Mouse (Mus musculus) adipocyte (in vitro differentiated cells): ENCODE data around the gene Rarres2.
A peak's percentile ranks its signal among the peaks of the same experiment; 100 is the strongest.
"Not testable (repeated sequence)": the region's sequence is repeated elsewhere in the genome, so short reads cannot be mapped to it uniquely, and the experiment has no call there.

Source experiments
- DNase-seq: peaks from one replicate; pipeline ENCODE4 v3.0.0-alpha.2; 2016; ENCODE audit warnings: low spot score

The Rarres2 gene

DNA sequence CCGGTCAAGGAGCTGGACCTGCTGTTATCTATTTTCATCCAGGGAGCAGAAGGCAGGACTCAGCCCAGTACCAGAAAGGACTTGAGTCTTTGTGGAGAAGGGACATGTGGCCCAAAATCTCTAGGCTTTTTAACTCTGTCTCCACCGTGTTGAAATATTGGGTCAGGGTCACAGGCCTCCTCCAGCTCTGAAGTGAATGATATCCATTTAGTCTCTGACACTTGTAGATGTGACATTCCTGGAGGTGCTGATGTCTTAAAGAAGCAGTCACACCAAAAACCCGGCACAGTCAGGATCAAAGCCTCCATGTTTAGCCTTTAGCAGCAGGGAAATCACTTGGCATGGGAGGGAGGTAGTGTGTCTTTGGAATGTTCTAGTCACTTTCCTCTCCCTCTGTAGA is 31.9 kb downstream of the Rarres2 start:
- no peak for DNase-seq

DNA sequence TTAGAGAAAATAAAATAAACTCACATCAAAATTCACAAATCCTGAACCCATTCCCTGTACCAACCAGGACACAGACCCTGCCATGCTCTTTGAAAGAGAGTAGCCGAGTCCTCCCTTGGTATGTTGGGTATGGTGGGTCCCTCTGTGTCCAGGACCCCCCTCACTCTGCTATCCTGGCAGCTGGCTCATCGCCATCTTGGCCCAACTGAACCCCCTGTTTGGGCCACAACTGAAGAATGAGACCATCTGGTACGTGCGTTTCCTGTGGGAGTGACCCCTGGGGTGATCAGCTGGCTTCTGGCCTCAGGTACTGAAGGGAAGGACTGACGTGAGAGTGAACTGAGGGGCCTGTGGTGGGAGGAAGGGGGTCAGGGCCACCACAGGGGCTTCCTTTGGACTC is 32.7 kb downstream of the Rarres2 start:
- no peak for DNase-seq

DNA sequence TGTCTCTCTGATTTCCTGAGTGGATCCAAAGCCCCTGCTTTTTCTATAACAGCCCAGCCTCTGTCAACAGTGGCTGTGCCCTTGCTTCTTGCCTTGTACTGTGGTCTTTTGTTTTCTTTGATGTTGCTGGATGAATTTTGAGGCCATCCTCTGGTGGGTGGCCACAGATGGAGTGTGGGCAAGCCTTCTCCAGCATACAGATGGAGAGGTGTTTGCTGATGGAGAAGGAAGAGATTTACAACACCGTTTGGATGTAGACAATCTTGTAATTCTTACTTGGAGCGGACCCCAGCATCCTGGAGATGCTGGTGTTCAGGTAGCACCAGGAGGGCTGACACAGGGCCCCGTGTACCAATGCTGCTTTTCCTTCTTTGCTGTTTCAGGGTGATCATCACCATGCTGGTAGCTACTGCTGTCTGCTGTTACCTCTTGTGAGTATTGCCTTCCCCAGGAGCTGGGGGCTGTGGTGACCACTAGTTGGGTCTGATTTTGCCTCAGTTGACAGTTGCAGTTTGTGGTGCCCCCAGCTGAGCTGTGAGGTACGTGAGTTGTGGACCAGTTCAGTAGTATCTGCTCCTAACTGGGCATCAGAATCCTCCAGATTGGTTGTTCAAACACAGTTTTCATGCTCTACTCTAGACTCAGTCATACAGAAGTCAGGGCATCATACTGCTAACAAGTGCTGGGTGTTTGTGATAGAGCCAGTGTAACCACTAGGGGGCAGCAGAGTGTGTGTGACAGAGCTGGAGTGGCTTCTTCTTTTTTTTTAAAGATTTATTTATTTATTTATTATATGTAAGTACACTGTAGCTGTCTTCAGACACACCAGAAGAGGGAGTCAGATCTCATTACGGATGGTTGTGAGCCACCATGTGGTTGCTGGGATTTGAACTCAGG is 33.5 kb downstream of the Rarres2 start:
- DNase-seq, result peak; percentile 97

DNA sequence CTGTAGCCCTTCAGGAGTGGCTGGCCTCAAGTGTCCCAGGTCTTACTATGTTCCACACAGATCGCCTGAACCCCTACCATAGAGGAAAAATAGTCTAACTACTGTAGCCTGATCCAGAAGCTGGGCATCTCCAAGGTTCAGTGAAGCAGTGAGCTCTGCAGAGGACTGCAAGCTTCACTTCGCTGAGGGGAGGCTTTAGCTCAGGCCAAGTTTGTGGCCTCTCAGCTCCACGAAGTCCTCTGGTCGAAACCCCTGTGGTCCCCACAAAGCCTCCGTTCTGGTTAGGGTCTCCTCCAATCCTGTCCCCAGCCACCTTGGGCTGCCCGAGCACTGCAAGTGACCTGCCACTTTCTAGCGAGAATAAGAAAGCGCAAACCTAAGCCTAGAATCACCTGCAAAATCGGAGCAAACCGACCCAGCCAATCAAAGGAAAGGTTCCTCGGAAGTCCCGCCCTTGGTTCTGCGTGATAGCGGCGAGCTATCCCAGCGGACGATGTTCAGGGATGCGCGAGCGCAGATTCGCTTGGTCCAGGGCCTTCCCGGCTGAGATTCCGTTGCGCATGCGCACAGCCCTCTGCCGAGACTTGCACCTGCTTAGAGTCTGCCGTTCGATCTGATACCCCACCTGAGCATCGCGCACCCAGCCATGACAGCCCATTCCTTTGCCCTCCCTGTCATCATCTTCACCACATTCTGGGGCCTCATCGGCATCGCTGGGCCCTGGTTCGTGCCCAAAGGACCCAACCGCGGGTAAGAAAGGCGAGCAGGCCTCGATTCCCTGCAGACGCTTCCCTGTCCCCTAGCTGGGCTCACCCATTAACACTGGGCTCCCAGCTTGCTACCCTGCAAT is 35.3 kb downstream of the Rarres2 start, which contains the start of gene Atp6v0e2:
Gene Atp6v0e2, plus strand, starts transcription at position 511 of the 850 bp plus-strand sequence.
- peak; percentile 64 for DNase-seq

DNA sequence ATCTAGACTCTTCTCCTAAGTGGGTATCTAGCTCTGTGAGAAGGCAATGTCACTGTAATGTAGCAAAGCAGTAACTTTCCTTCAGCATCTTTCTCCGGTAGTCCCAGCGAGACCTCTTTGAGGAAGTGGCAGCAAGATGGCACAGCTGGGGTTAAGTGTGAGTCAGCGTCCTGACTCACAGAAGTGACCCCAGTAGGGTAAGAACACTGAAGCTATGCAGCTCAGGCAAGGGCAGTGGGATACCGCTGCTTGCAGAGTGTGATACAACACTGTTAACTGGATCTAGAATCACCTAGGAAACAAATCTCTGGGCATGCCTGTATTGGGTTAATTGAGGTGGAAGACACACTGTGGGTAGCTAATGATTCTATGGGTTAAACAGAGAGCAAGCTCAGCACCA is 36.5 kb downstream of the Rarres2 start:
- no peak for DNase-seq

DNA sequence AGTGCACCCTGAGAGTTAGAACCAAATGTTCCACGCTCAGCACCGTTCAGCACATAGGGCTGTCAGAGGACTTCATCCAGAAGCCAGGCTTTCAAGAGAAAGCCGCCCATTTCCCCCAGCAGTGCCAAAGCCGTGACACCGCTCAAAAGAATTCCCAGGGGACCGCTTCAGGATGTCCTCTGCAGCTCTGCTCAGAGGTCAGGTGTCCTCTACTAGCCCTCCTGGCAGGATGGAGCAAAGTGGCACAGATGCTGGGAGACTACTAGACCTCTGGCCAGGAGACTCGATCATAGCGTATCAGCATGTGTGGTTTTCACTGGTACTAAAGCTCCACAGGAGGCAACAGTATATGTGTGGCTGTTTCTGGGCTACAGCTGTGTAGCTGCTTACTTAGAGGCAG is 37.7 kb downstream of the Rarres2 start:
- DNase-seq, result no peak

DNA sequence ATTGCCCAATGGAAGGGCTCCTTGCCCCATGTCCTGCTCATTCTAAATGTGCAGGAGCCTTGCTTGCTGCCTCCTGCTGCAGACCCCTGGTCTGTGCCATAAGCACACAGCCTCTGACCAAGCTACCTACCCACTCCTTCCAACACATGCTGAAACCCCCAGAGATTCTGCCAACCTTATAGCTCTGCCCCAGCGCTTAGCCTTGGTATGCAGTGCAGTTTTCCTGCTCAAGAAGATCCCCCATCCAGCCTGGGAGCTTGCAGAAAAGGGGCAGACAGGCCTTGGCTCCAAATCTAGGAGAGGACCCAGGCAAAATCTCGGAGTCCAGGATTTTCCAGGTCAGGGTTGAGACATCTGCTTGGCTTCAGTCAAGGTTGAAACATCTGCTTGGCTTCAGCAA is 39.1 kb downstream of the Rarres2 start:
- DNase-seq, result no peak

DNA sequence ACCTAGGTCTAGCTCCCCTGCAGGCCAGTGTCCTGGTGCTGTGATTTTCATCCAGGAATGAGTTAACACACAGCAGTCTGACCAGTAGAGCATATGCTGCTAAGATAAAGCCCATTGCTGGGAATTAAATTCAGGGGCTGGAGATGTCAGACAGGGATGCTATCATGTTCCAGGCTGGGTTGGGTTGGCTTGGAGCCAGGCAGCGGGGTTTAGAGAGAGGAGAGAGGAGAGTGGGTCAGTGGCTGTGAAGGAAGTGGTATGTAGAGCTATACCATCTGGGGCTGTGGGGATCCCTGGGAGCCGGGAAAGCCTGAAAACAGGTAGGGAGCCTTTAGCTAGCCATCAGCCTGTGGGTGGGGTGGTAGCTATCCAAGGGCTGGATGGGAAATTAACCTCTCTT is 41.7 kb downstream of the Rarres2 start:
- DNase-seq, result no peak

DNA sequence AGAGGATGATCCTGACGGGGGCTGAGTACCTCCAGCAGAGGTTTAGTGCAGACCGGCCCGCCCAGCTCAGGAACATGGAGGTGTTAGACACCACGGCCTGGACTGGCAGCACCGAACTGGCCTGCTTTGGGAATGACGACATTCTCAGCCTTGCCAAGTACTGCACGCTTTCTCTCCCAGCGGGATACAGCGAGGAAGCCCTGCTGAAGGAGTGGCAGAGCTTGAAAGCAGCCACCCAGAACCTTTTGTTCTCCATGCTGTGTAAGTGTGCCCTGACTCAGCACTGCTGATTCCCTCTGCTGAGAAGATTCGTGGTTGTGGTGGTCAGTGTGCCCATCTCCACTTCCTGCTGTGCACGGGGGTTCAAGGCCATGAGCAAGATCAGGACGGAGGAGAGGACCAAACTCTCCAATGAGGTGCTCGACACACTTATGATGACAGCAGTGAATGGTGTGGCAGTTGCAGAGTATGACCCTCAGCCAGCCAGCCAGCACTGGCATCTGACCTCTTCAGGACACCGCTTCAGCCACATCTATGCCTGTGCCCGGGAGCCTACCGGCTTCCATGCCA is 42.6 kb downstream of the Rarres2 start:
- DNase-seq, result no peak

DNA sequence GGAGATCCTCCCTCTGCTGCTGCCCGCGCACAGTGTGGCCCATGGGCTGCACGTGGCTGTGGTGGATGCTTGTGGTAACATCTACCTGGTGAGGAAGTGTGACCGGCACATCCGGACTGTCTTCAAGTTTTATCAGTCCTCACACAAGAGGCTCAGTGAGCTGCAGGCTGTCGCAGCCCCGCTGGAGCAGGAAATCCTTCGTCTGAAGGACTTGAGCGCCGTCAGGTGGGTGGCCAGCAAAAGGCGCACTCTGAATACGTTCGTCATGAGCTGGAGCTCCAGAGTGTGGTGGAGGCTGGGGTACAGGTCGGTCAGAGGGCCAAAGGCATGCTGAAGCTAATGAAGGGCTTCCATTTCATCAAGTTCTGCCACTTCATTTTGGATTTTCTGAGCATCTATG is 43.3 kb downstream of the Rarres2 start:
- no peak for DNase-seq

DNA sequence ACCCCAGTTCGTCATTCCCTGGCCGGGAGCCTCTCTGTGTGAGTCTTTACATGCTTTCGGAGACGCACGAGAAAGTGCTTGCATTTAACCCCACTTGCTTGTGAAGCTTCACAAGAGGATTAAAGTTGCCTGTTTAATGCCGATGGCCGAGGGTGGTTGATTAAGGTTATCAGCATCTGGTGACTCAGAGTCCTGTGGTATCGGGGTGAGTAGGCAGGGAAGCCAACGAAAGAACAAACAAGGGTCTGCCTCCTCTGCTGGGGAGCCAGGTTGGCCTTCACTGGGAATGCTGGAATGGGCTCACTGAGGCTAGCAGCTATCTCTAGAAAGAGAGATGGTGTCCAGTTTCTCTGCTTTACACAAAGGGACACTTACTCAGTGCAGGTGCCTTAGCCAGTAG is 44.7 kb downstream of the Rarres2 start:
- no peak for DNase-seq

DNA sequence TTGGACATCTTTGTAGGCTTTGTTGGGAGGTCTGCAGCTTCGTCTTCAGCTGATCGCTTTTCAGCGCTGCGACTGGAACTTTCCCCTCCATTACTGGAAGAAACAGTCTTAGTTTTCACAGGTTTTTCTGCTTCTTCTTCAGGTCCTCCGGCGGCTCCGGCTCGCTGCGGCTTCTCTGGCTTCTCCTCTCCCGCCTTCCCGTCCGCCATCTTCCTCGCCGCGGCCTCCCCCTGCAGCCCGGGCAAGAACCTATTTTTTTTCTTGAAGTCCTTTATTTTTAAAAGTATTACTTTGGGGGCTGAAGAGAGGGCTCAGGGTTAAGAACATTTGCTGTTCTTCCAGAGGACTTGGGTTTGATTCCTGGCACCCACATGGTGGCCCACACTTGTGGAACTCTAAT is 47.7 kb downstream of the Rarres2 start:
- not testable (repeated sequence) for DNase-seq
